Mouse (Mus musculus) layer of hippocampus, postnatal 25 days (tissue): ENCODE data around the gene Srbd1. TPM values are rescaled to one million over a fixed set of nuclear protein-coding genes. Genes with fewer than 3 reads are reported as not detected.

Experiments used
- DNase-seq, 2 experiments: peaks; one replicate each; pipeline ENCODE4 v3.0.0; 2022; ENCODE audit warnings: mixed read lengths in 2 of 2, low spot score in 1 of 2; ENCODE audit errors: extremely low spot score in 1 of 2
- total RNA-seq, 2 experiments: library from RNA; stranded (reverse); gene quantifications; 2 replicates each; pipeline ENCODE4 v1.2.3; 2021

The Srbd1 gene
- 10 to 100 TPM; 14.4 to 15.1 TPM for total RNA-seq

DNA sequence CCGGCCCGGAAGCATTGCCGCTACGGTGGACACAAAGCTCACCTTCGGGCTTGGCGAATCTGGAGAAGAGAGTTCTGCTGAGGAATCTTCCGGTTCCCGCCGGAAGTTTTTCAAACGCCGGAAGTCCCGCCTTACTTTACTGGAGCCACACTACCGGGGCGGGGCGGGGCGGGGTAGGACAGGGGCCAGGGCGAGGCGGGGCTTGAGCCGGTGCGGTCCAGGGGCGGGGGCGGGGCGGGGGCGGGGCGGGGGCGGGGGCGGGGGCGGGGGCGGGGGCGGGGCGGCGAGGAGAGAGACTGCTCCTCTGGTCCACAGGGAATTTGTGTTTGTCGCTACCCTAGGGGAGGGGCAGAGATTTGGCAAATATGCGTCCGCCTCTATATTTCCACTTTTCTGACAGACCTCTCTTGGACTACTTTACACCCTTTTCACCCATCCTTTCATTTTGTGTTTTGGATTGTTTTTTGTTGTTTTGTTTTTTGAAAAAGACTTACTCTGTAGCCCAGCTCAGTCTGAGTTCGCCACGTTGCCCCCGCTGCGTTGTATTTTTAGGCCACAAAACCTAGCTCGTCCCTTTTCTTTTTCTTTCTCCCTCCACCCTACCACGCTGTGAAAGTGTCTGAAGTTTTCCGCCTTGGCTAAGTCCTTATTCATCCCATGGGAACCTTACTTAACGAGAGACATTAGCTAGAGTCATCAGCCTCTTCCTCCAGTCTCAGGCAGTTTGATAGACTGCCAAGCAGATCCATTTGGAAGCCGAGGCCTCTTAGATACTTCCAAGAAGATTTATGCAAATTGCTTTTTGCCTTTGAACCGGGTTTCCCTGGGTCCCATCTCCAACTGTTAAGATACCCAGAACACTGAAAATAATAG is at the start of gene Srbd1:
Srbd1 (minus strand) TSS at position 97 of the 873 bp plus-strand sequence.
- peak; percentile 70 to 91 for DNase-seq

DNA sequence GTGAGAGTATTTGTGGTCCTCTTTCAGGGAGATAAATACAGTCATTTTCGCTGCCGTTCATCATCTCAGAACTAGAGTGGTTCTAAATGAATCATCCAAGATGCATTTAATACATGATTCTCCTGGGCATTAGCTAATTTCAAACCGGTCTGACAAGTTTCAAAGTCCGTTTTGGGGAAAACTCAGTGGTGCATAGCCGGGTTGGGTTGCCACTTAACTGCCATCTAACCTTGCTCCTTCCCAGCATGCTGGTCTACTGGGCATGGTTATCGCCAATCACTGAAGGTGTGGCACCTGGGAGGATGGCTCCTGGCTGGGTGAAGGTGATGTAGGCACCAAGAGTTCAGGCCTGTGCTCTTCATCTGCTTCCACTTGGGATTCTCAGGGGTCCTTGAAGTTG is 49.0 kb upstream of the Srbd1 start:
- DNase-seq = no peak

DNA sequence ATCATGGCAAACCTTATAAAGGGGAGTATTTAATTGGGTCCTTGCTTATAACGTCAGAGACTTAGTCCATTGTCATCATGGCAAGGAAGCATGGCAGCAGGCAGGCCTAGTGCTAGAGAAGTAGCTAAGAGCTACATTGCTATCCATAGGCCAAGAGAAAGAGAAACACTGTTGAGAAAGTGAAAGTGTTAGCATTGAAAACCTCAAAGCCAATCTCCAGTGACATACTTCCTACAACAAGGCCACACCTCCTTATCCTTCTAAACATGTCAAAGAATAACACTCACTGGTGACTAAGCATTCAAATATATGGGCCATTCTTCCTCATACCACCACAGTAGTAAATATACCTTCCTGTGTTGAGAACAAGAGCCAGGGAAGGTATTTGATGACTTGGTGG is 42.8 kb upstream of the Srbd1 start:
- no peak for DNase-seq

DNA sequence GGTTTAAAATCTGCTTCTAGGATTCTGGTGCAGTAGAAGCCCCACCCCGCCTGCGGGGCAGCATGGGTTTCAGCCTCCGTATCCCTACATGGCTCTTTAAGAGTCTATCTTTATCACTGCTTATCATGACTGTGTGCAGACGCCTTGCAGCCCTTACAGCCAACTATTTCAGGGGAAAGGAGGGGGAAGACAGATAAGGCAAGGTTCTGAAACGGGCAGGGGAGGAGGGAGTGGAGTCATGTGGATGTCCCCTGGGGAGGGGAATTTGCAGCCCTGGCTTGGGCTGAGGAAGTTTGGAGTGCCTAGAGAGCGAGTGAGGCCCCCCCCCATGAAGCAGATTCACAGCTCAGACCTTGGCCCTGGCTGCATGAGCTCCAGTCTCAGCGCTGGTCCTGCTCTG is 40.6 kb upstream of the Srbd1 start:
- no peak for DNase-seq

DNA sequence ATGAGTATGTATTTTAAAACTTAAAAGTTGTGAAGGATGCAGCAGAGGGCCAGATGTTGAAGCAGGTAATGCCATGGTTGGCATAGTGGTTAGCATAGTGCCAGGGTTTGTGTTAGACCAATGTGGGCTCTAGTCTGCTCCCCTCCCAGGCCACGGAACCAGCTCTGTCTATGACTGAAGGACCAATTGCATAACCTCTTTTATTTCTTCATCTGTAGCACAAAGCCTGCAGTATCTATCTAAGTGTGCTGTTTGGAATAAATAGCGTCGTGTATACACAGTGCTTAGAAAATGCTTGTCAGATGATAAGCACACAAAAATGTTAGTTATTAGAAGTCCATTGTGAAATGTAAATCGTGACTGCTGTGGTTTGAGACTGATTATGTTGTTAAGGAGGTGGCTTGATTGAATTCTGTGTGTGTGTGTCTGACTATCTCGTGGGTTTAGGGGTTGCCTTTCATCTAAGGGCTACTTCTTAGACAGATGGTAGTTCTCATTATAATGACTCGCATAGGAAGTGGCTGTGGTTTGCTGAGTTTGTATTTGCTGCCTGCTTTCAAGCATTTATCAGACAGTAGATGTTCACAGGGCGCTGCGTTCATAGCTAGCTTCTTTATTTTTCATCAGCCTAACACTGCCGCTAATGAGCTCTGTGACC is 39.7 kb upstream of the Srbd1 start:
- no peak for DNase-seq

DNA sequence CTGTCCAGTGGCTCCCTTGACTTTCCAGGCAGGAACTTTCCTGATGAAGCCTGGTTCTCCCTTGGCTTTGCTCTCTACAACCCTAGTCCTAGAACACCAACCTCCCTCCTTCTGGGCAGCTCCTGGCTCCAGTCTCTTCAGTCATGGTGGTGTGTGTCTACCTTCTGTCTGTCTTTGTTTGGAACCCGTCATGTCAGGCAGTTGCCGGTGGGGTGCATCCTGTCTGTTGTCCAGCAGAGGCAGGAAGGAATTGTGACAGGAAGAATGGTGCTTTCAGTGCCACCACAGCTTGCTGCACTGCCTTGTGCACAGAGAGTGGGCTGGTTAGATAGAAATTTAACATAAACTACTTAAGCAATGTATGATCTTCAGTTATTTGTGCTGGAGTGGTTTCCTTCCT is 38.8 kb upstream of the Srbd1 start:
- DNase-seq = no peak

DNA sequence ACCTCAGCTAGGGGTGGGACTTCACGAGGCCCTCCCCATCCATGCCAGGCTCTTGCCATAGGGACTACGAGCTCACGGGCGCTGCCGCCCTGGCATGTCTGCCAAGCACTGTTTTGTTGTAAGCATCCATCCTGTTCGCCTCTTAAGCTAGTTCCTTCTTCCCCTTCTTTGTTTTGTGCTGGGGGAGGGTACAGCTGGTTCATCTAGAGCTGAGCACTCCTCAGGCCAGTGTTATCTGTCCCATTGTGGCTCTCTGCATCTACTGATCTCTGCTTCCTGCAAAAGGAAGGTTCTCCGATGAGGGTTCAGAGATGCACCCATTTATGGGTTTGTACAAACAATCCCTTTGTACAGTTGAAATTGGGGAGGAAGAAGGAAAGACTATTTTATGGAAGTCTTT is 31.7 kb upstream of the Srbd1 start:
- no peak for DNase-seq

DNA sequence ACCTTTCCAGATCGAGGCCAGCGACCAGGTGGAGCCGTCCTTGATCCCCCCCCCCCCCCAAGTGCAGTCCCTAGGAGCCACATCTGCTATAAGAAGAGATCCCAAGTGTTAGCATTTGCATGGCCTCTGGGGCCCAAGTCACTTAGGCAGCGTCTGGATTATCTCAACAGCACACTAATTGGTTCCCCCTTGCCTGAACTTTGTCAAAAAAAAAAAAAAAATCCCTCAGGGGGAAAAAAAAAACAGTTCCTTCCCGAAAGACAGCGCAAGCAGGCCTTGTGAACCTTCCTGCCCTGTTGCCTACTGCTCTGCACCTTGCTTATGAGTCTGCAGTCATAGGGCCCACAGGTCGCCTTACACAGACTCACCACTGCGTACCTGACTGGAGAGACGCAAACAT is 30.5 kb upstream of the Srbd1 start:
- no peak for DNase-seq

DNA sequence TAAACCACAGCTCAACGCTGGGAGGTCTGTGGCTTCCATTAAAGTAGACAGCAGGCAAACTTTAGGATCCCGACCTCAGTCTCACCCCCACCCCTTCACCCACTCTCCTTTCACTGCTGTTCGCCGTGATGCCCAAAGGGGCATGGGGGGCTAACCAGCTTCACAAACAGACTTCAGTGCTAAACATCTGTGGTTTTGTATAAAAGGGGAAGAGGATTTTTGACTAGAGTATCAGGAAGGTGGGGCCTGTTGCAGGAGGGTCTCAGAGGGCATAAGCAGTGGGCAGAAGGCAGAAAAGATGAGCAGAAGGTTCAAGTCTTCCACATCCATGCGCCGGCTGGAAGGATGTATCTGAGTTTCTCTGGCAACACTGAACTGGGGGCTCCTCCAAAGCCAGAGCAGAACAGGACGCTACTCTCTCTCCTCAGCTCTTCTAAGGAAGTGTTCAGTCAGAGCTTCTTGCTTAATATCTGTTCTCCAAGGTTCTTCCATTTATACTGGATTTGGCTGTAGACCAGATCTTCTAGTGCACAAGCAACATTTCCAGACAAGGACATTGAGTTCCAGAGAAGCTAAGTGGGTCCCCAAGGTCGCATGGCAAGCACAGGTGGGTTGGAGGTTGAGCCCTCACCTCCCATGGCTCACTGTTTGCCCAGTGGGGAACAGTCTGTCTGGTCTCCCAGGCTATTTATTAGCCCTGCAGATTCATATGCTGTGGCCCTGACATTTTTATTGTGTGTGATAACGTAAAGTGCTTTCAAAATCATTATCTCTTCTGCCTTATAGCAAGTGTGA is 25.4 kb upstream of the Srbd1 start:
- DNase-seq = no peak

DNA sequence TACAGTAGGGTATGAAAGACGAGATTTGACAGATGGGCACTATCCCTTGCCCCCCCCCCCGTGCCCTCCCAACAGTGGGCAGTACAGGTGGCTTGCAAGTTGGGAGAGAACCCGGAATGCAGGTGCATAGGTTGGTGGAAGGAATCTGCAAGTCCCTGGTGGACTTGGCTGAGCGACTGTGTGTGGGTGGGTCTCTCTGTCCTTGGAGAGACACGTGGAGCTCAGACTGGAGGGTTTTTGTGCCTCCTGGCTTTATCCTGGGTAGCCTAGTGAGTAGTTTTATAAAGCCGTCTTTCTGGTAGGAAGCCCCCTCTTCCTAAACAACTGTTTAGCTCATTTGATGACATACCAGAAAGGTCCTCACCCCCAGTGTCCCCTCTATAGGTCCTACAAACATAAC is 24.1 kb upstream of the Srbd1 start:
- DNase-seq = no peak

DNA sequence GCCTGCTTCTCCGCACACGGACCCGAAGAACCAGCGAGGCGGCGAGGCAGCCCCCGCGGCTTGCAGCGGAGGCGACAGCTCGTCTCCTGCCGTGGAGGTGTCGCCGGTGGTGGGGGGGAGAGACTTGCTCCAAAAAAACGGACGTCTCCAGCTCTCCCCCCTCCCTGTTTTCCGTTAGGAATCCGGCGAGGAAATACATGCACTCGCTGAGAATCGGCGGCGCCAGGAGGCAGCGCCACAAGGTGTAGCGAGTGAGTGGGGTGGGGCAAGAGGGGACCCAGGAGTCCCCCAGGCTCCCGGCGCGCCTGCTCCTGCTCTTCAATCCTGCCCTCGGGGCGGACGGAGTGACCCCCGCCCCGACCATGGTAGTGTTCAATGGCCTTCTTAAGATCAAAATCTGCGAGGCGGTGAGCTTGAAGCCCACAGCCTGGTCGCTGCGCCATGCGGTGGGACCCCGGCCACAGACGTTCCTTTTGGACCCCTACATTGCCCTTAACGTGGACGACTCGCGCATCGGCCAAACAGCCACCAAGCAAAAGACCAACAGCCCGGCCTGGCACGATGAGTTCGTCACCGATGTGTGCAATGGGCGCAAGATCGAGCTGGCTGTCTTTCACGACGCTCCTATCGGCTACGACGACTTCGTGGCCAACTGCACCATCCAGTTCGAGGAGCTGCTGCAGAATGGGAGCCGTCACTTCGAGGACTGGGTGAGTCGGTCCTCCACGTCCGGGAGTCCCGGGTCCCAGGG is 23.4 kb upstream of the Srbd1 start:
- DNase-seq = peak in 1 of 2 experiments; percentile 40

DNA sequence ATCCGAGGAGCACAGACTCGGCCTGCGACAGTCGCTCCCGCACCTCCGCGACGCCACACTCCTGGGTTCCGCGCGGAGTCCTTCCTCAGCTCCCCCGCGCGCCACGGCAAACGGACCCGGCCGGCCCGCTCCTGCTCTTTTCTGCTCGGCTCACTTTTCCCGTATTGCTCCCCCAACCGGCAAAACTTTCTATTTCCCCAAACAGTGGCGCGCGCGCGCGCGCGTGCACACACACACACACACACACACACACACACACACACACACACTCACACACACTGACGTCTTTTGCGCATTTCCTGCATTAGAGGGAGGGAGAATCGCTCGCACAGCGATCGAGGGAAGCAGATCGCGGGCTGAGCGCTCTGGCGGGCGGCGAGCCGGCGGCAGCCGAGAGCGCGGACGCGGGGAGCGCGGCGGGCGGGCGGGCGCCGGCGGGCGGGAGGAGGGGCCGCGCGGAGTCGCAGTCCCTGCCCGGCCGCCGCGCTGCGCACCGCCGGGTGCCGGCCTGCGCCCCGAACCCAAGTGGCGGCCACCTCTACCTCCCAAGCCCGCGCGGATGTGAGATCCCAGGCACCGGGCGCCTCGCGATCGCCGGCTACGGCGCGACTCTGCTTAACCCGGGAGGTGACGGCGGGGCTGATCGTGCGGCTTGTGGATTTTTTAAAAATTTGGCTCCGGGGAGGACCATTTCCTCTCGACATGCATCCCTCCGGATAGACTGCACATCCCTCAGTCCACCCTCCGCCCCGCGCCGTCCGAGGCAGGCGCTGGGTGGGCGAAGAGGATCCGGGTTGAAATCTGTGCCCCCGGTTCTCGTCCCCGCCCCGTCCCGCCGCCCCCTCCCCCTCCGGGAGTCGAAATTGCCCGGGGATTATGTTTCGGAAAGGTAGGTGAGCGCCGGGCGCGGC is 22.6 kb upstream of the Srbd1 start, which contains the start of gene Prkce:
Prkce (plus strand) TSS at position 466 of the 911 bp plus-strand sequence.
- peak; percentile 76 to 78 for DNase-seq

DNA sequence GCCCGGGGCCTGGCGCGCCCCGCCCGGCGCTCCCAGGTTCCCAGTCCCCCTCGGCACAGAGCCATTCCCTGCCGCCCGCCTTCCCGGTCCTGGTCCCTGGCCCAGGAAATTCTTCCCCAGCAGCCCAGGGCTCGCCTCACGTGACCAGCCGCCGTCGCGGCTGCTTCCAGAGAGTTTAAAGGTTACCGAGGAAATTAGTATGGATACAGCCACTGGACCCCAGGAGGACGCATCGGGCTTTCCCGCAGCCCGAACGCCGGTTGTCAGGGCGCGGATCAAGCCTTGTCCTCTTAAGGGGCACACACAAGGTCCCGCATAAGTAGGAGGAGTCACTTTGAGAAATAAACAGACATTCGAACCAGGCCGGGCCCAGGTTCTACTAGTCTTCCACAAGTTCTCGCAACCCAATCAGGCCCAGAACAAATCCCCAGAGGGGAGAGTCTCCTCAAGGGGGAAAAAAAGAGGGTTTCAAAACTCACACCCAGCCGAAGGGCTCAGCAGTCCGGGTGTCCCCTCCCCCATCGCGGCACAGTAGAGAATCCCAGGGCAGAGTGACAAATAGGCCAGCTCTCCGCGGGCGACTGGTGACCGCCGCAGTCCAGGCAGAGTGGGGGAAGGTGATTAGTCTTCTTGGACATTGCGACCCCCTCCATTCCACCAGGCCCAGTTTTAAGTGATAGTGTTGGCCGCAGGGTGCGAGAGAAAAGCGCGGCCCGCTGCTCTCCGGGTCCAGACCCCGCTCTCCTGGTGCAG is 21.8 kb upstream of the Srbd1 start:
- peak; percentile 48 to 64 for DNase-seq

DNA sequence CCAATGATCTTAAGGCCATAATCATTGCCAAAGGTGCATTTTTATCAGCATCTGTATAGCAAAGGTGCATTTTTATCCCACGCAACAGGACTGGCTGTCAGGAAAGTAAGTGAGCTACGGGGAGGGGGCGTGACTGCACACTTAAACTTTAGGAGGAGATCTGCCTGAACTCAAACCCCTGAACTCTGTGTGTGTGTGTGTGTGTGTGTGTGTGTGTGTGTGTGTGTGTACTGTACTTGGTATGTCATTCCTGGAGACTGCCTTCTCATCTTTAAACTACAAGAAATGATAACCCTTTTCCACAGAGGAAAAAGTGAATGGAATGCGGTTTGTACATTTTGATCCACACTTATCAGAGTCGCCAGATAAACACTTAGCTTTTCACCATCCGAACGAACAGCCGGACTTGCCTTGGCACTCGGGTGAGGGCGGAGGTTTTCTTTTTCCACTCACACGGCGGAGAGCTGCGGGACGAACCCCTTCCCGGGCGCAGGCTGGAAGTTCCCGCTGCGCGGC is 21.1 kb upstream of the Srbd1 start:
- no peak for DNase-seq

DNA sequence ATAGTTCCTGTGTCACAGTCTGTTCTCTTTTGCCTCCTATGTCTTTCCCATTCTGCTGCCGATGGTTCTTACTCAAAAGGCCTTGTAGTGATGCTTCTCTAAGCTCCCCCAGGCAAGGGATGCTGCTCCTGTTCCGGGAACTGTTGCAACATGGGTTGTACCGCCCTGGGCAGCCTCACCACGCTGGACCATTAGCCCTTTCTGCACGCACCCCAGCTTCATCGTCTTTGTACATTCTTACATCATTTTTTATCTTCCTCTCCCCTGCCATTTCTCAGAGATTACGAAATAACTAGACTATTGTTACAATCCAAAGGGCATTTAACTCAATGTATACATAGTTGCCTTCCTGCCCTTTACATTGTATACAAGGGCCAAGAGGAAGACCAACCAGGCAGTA is 19.4 kb upstream of the Srbd1 start:
- no peak for DNase-seq

DNA sequence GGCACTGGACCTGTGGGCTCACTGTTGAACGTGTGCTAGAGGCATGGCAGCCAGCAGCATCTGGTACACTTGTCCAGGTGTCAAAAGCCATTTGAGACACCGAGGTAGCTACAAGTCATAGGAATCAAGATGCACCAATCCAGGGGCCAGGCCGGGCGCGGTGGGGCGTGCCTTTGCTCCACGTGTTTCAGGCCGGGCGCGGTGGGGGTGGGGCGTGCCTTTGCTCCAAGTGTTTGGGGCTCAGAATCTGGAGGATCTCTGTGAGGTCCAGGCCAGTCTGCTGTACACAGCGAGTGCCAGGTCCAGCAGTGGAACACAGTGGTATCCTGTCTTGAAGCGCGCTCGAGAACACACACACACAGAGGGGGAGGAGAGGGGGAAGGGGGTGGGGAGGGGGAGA is 17.7 kb upstream of the Srbd1 start:
- DNase-seq = no peak

DNA sequence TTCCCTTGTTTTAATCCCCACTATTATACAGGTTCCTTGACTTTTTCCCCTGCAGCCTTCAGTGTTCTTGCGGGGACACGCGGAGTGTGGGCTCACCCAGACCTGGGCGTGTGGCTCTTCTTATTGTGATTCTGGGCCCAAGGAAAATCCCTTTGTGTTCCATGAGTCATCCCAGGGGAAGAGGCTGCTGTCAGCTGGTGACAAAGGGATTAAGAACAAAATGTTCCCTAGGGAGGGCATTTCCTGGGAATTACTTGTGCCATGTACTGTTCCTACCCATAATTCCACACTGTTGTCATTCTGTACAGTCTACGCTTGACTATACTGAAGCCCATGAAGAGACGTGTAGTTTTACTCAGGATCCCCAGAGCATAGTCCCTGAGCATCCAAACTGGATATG is 12.0 kb upstream of the Srbd1 start:
- DNase-seq = no peak

DNA sequence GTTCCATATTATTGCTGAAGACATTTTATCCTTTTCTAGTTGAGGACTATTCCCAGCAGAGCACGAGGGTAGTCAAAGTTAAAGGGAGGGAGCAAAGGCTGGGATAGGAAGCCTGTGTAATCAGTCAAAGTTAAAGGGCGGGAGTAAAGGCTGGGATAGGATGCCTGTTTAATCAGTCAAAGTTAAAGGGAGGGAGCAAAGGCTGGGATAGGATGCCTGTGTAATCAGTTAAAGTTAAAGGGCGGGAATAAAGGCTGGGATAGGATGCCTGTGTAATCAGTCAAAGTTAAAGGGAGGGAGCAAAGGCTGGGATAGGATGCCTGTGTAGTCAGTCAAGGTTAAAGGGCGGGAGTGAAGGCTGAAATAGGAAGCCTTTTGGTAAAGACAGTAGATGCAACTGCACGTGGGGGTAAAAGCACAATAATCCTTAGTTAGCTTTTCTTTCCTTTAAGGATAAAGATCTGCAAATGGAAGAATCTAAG is 5.9 kb upstream of the Srbd1 start:
- DNase-seq = peak in 1 of 2 experiments; percentile 57
